Comparison of ENCODE assay signal across 11 mouse cellular contexts in the genomic region with DNA sequence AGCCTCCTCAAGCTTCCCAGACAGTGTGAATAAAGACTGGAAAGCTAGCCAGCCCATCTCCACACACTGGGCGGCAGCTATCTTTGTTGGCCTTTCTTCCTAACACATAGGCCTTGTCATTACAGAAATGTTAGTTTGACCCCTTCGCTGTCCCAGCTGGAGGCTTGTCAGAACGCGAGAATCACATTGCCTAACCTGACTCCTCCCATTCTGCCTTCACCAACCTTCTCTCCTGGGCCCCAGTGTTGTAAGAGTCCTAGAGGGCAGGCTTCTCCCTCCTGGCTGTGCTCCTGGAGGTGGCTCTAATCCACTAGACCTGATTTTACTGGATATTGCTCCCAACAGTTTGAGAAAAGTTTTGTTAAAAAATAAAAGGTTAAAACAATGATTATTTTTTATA. TPM values are rescaled to one million over a fixed set of nuclear protein-coding genes. Genes with fewer than 3 reads are reported as not detected.
DNase-seq lines count a peak whose midpoint lies in the region; ATAC-seq and TF ChIP-seq lines count a peak whose summit lies in the region.
"Had no signal": no experiment of that assay in that cellular context is flagged by ENCODE, and none has a peak within 500 bp of the region (broad histone marks: within the 10 kb centered on the region; RNA-seq: fewer than 3 reads in every experiment).

No protein-coding gene starts in this region.

- 21% methylated on average over 4 of the region's 4 CpGs for WGBS in lung, embryonic 16.5 days
- 44% methylated on average over 4 of the region's 4 CpGs for WGBS in lung, adult 2 months

- H3K9me3 ChIP-seq in lung, embryonic 16.5 days (ENCODE audit: control insufficient read depth, low read length) = no peaks in the 10 kb centered on the region
- H3K9me3 ChIP-seq: embryonic facial prominence, embryonic 15.5 days had no signal

- H3K36me3 ChIP-seq in lung, embryonic 16.5 days (ENCODE audit: control insufficient read depth, insufficient read depth, low read length) = no peaks in the 10 kb centered on the region
- H3K36me3 ChIP-seq: embryonic facial prominence, embryonic 15.5 days had no signal

- no peak overlapping the region for H3K4me3 ChIP-seq in lung, embryonic 16.5 days (ENCODE audit: low read length)
- no peak overlapping the region for H3K4me3 ChIP-seq in lung, adult 2 months (replicated peaks; ENCODE audit: extremely low read depth, low read depth, low read length)

- no peak overlapping the region for H3K9ac ChIP-seq in lung, embryonic 16.5 days (ENCODE audit: low read length)
- H3K9ac ChIP-seq: embryonic facial prominence, embryonic 15.5 days had no signal

- TF ChIP-seq POLR2A in lung, adult 2 months (IDR thresholded peaks at IDR 0.05; ENCODE audit: borderline replicate concordance, extremely low read depth, low read depth, low read length) = no peak

- no peak for ATAC-seq in CD4-positive, CD25-positive, alpha-beta regulatory T cell, adult 4 months
- peak; percentile 35 for ATAC-seq in lung, embryonic 16.5 days (ENCODE audit: low read depth)
- peak; percentile 45 for ATAC-seq in megakaryocyte progenitor cell, adult 5-6 weeks (replicated peaks; ENCODE audit: poor library complexity)
- no peak for ATAC-seq in erythroblast, adult 5-6 weeks (replicated peaks; ENCODE audit: low FRiP score, poor library complexity, severe bottlenecking)

- peaks cover 10% of the 10 kb centered on the region; the same call in 1 of the 2 replicates for H3K4me1 ChIP-seq in lung, embryonic 16.5 days (replicated peaks; ENCODE audit: control insufficient read depth, insufficient read depth, low read length)
- no peaks in the 10 kb centered on the region for H3K4me1 ChIP-seq in lung, adult 2 months (ENCODE audit: control insufficient read depth, insufficient read depth, low read length)

- H3K27me3 ChIP-seq in lung, embryonic 16.5 days (ENCODE audit: control insufficient read depth, insufficient read depth, low read depth, low read length) = no peaks in the 10 kb centered on the region
- H3K27me3 ChIP-seq: embryonic facial prominence, embryonic 15.5 days had no signal

- DNase-seq in CD4-positive, CD25-positive, alpha-beta regulatory T cell, adult 2 months (ENCODE audit: low read depth, low spot score) = peak; percentile 4
- DNase-seq in lung, adult 2 months = no peak
- peak; percentile 9 for DNase-seq in embryo, embryonic 9.5 days (ENCODE audit: extremely low spot score)
- no peak for DNase-seq in left cerebral cortex, adult 18-20 months (ENCODE audit: low spot score in 2 of 2)

- no peak overlapping the region for H3K4me2 ChIP-seq in lung, embryonic 16.5 days (ENCODE audit: low read depth, low read length)
- H3K4me2 ChIP-seq: embryonic facial prominence, embryonic 15.5 days; midbrain, embryonic 11.5 days had no signal

- no peak for TF ChIP-seq CTCF in lung, adult 2 months (IDR thresholded peaks at IDR 0.05; ENCODE audit: insufficient read depth, low read length)

- H3K27ac ChIP-seq in lung, embryonic 16.5 days (ENCODE audit: low read length) = no peak overlapping the region
- H3K27ac ChIP-seq: embryonic facial prominence, embryonic 15.5 days; kidney, postnatal 0 days had no signal

RNA-seq across cellular contexts. Expression of gene Cd1d1, which starts 1.4 kb away (rescaled TPM):
- 100 to 1,000 TPM; 133 to 178 TPM for polyA plus RNA-seq in CD4-positive, CD25-positive, alpha-beta regulatory T cell, adult 4 months (2017; shearing (Covaris generic))
- 37.7 and 38.6 TPM in 2 replicates for polyA plus RNA-seq in lung, embryonic 16.5 days (2015; fragmentation: Nextera tagmentation; extraction: Ambion mirVana)
- polyA plus RNA-seq in lung, adult 2 months (2012; rRNA removed) = 18.3 and 19.4 TPM in 2 replicates
- 36.5 and 40.8 TPM in 2 replicates for total RNA-seq in megakaryocyte progenitor cell, adult 5-6 weeks (2015)
- 20.7 and 23.7 TPM in 2 replicates for total RNA-seq in megakaryocyte progenitor cell, adult 5-6 weeks (2017)
- total RNA-seq in erythroblast, adult 5-6 weeks (2015; ENCODE audit: low replicate concordance) = 5.6 and 15.0 TPM in 2 replicates
- total RNA-seq in erythroblast, adult 5-6 weeks (2017; ENCODE audit: low replicate concordance) = 0.98 and 4.2 TPM in 2 replicates
- total RNA-seq in left cerebral cortex, adult 18-20 months (2021) = 1 to 10 TPM; 1.1 TPM

Comparison
In these comparisons a context has a peak if more than half of its experiments do, and no peak if none do; other contexts are left out.
1. DNase-seq: peak in CD4-positive, CD25-positive, alpha-beta regulatory T cell, adult 2 months (single experiment) and embryo, embryonic 9.5 days (single experiment); none in lung, adult 2 months (single experiment) and left cerebral cortex, adult 18-20 months (0 of 2).
2. ATAC-seq: peak in lung, embryonic 16.5 days (single experiment) and megakaryocyte progenitor cell, adult 5-6 weeks (single experiment); none in CD4-positive, CD25-positive, alpha-beta regulatory T cell, adult 4 months (single experiment) and erythroblast, adult 5-6 weeks (single experiment).